Mouse (Mus musculus) B cell, adult 62 days (primary cell): ENCODE results near the gene Gm49673. TPM values are rescaled to one million over a fixed set of nuclear protein-coding genes. Genes with fewer than 3 reads are reported as not detected.

Source experiments
- total RNA-seq: library from RNA; stranded (reverse); gene quantifications from 4 replicates; pipeline ENCODE4 v1.2.4, GENCODE M21; 2023

Gm49673 gene
- total RNA-seq = 0.30 to 0.98 TPM (median 0.72 TPM) in 3 of 4 replicates, not detected in the other

GRCm38 (mm10) chr17:8147439-8148316 is at the start of gene Gm49673, which contains the start of gene Rnaset2a:
TSS of gene Gm49673 (minus strand) at chr17:8147788.
TSS of gene Rnaset2a (minus strand) at chr17:8148097.

GRCm38 (mm10) chr17:8164701-8165607 is 17.4 kb upstream of the Gm49673 start, which contains the start of gene Fgfr1op:
TSS of gene Fgfr1op (plus strand) at chr17:8165501.

Other genes with a start within 250 kb of the Gm49673 start
- 166 to 198 TPM (median 189 TPM) in 4 replicates for gene Tagap, start 221.8 kb downstream of the Gm49673 start, total RNA-seq
- 6.4 to 15.0 TPM (median 9.3 TPM) in 4 replicates for gene Rsph3a, start 202.2 kb downstream of the Gm49673 start, total RNA-seq
- 22.8 to 29.0 TPM (median 24.0 TPM) in 4 replicates for gene Rnaset2a, start 309 bp upstream of the Gm49673 start, total RNA-seq
- 57.7 to 62.7 TPM (median 59.6 TPM) in 4 replicates for gene Fgfr1op, start 17.7 kb upstream of the Gm49673 start, total RNA-seq
- 60.8 to 69.2 TPM (median 64.8 TPM) in 4 replicates for gene Ccr6, start 88.3 kb upstream of the Gm49673 start, total RNA-seq
- gene Mpc1, start 135.1 kb upstream of the Gm49673 start, total RNA-seq = 47.2 to 55.8 TPM (median 52.2 TPM) in 4 replicates
- gene Sft2d1, start 163.3 kb upstream of the Gm49673 start, total RNA-seq = 172 to 183 TPM (median 177 TPM) in 4 replicates
- gene Prr18, start 189.7 kb upstream of the Gm49673 start, total RNA-seq = 0.61 to 3.2 TPM (median 0.82 TPM) in 4 replicates
- gene T2, start 208.2 kb upstream of the Gm49673 start, total RNA-seq = not detected in 4 replicates